Mouse (Mus musculus) v-Abl transformed pro-B cells (cell line): Measurements from ENCODE around the gene H2afb3.
"Not testable (repeated sequence)": the region's sequence is repeated elsewhere in the genome, so short reads cannot be mapped to it uniquely, and the experiment has no call there.

Experiments
- in situ Hi-C, 2 experiments: fragments of 400-800 bp; cut with MboI; formaldehyde crosslinking; loops; one replicate each; pipeline ENCODE4 v1.15.1; 2025; ENCODE audit not compliant: unreplicated experiment in 2 of 2

H2afb3 gene

DNA sequence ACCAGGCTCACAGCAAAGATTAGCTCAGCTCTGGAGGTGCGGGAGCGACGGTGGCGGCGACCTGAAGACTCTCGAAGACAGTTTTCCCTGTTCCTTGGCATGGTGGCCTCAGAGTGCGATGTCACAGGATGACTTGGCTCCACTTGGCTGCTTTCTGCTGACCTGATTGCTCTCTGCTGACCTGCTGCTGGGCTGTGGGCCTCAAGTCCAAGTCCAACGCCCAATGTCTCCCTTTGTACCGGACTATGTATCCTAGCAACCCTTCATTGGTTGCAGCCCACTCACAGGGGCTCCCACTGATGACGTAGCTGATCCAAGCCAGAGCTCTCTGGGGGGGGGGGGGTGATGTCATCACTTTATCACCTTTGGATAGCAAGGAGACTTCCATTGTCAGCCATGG is at the start of gene H2afb3:
H2afb3 (minus strand) TSS at position 101 of the 400 bp plus-strand sequence.
- in situ Hi-C loops, result not testable (repeated sequence)

DNA sequence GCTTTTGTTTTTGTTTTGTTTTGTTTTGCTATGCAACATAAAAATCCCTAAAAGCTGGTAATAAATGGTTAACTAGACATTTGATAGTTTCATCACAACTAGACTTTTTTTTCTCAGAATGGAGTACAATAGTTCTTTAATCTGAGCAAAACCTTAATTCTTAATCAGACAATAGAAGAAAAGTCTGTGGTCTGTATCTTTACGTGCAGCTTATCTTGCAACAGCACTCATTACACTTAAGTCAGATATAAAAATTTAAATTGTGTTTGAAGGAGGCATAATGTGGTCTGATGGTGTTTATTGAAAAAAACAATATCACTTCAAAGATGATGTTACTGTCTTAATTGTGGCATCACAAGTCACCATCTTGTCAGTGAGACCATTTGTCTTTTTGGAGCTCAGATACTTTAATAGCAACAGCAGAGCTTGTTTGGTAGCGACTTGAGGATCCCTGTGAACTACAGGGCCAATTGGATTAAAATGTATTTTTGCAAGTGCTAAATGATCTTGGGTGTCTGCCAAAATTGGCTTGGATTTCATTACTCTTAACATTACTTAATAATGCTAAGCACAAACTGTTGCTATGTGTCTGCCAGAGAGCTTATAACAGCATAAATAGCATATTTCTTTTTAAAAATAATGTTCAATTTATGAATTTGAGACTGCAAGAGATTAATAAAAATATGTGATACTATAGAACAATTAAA is 11.3 kb downstream of the H2afb3 start:
- in situ Hi-C loops, result no loop called here

DNA sequence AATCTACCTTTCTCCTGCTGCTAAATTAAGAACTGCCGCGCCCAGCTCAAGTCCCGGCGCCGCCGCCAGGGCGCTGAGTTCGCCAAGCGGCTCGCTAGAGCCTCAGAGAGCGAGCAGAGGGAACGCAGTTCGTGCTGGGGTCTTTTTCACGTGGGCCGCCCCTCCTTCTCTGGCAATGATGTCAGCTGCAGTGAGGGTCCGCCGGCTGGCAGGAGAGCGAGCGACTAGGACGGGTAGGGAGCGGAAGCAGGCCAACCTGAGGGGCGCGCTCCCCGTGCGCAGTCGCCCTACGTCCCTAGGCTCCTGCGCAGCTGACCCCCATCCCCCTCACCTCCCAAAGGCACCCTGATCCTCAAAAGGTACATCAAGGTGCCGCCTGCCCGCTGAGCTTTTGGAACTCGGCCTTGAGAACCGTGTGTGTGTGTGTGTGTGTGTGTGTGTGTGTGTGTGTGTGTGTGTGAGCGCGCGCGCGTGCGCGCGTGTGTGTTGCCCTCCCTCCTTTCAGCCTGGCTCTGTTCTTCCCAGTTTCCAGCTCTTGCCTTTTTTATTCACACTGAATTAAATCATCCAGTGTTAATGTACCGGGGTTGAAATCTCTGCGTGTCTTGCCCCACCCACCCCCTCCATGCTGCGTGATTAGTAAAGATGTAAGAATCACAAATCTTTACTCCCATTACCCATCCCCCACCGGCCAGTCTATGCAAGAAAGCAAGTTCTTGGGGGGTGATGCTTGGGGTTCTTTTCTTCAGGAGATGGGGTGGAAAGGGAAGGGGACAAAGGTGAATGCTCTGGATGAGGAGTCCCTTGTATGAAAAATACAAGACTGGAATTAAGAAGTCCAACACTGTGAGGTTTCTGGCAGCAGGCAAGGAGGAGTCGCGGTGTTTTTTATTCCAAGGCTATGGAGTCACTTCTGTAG is 19.8 kb downstream of the H2afb3 start:
- in situ Hi-C loops, result no loop called here

DNA sequence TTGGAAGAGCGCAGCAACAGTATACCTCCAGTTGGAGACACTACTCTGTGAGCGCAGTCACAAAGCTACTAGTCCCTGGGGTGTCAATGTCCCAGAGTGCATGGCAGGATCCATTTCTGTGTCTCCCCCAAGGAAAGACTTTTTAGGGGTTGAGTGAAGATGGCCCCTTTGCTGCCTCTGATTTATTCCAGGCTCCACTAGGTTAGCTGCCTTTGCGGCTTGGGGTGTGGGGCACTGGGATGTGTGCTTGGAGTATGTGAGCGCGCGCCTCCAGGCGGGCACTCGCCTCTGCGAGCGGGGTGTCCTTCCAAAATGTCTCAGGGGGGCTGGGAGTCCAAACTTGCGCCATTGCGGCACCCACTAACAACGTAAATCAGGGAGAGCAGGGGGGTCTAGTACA is 21.2 kb downstream of the H2afb3 start:
- in situ Hi-C loops, result no loop called here

DNA sequence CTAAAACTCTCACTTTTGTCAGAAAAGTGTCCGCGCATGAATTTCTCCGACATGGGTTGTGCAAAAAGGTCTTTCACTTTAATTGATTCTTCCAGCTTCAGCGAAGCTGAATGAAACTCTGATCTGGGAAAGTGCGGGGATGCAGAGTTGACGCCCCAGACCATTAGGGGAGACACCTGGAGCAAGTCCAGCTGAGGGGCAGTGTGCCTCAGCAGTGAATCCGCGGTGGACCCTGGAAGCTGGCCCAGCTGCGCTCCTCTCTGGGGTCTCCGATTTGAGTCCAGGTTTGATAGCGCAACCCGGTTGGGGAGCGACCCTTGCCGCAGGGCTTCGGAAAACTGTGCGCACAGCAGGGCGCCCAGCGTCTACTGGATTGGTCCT is 22.0 kb downstream of the H2afb3 start:
- in situ Hi-C loops, result no loop called here

DNA sequence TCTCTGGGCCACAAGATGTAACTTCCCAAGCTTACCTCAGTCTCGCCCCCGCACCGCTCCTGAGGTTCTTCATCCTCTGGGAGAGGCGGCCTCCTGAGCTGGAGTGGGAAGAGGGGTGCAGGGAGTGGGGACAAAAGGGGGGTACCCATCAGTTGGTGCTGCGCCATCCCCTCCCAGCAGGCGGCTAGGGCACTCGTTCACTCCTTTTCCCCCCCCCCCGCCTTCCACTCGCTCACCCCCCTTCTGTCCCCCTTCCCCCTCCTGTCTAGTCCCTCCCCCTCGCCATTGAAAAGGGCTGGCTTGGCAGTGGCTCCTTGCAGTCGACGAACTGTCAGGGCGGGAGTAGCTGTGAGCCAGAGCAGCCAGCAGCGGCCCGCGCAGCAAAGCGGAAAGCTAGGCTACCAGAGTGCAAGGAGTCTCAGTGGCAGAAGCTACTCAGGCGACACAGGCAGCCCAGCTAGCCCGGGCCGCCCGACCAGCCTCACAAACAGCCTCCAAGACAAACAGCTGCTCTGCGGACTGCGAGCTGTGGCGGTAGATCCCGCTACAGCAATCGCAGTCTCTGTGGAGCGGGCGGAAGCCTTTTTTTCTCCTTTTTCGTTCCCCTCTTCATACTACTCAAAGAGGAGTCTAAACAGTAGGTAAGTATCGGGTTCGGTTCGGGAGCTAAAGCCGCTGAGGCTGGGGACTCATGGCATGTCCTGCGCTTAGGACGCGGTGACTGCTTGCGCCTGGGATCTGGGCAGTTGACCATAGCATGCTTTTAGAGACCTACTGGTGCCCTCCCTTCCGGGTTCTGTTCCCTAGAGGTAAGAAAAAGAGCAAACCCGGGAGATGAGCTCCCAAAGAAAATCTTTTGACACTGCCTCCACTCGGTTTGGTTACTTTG is 22.6 kb downstream of the H2afb3 start, which contains the start of gene Pcdh11x:
Pcdh11x (plus strand) TSS at position 249 of the 889 bp plus-strand sequence.
- in situ Hi-C loops, result no loop called here

DNA sequence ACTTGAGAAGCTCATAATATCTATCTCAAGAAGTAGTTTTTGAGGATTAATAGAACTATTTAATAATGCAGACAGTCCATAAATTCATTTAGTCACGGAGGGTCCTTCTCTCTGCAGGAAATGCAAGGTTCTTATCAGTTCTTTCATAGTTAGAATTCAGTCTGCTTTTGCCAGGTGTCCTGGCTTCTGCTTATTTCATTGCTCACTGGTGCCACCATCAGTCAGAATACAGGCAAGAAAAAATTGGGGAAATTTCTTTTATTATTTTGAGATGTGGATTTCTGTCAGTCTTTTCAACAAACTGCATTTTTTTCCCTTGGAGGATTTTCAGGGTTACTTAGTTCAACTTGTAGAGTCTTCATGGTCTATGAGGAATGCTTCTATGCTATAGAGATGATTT is 25.4 kb downstream of the H2afb3 start:
- in situ Hi-C loops, result loop anchor here in 1 of 2 experiments (10.0 kb wide), 1 partner anchor 283 kb away; no protein-coding TSS in a partner anchor

DNA sequence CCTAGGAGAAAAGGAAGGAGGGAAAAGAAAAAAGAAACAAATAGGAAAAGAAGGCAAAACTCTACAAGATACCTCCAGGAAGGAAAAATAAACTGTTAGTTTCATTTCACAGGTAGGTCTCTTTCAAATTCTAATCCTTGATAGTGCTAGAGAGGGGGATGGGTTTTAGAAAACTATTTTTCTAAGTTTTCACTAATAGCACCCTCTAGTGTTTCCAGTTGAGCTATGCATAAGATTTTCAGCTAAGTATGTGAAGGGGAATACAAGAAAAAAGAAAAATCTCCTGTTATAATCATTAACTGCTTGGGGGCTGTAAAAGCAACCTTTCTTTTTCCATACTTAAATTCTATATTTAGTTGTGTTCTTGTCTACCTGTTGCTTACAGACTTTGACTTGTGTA is 27.4 kb downstream of the H2afb3 start:
- in situ Hi-C loops, result loop anchor here in 1 of 2 experiments (10.0 kb wide), 1 partner anchor 281 kb away; no protein-coding TSS in a partner anchor
